Mouse (Mus musculus) gastrocnemius, postnatal 36 days (tissue): ENCODE measurements around the gene Sco2. TPM values are rescaled to one million over a fixed set of nuclear protein-coding genes. Genes with fewer than 3 reads are reported as not detected.

Experiments used
- DNase-seq, 2 experiments: peaks; one replicate each; pipeline ENCODE4 v3.0.0; 2022
- intact Hi-C: fragments of 180-260 bp; cut with DNase I; formaldehyde crosslinking; loops from one replicate; pipeline ENCODE4 v1.15.1; 2025
- total RNA-seq, 2 experiments: library from RNA; stranded (reverse); gene quantifications; 2 replicates each; pipeline ENCODE4 v1.2.3; 2021

Gene Sco2
- total RNA-seq, 2 experiments from 2014 or later: 12.0 to 19.1 TPM

DNA sequence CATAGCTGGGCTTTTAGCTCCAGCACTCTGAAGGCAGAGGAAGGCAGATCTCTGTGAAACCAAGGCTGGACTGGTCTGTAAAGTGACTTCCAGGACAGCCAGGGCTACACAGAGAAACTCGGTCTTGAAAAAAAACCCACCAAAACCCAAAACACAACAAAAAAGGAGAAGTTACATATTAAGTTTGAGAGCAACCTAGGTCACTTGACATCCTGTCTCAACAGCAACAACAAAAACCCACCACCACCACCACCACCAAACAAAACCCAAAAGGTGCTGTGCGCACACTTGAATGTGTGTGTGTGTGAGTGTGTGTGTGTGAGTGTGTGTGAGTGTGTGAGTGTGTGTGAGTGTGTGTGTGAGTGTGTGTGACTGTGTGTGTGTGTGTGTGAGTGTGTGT, 34.0 kb downstream of the Sco2 start:
- intact Hi-C loops: loop anchor here (10.0 kb wide), 1 partner anchor 195 kb away; no protein-coding TSS in a partner anchor
- DNase-seq: no peak

DNA sequence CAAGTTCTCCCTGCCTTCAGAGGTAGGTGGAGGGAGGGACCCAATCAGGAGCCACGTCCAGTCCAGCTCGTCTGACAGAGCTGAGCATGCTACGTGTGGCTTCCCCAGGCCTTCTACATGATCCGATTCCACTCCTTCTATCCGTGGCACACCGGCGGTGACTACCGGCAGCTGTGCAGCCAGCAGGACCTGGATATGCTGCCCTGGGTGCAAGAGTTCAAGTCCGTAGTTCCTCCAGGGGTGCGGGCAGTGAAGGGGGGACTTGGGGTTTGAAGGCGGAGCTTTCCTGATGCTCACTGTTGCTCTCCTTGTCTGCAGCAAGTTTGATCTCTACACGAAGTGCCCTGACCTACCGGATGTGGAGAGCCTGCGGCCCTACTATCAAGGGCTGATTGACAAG, 37.2 kb downstream of the Sco2 start:
- intact Hi-C loops: no loop called here
- no peak for DNase-seq

DNA sequence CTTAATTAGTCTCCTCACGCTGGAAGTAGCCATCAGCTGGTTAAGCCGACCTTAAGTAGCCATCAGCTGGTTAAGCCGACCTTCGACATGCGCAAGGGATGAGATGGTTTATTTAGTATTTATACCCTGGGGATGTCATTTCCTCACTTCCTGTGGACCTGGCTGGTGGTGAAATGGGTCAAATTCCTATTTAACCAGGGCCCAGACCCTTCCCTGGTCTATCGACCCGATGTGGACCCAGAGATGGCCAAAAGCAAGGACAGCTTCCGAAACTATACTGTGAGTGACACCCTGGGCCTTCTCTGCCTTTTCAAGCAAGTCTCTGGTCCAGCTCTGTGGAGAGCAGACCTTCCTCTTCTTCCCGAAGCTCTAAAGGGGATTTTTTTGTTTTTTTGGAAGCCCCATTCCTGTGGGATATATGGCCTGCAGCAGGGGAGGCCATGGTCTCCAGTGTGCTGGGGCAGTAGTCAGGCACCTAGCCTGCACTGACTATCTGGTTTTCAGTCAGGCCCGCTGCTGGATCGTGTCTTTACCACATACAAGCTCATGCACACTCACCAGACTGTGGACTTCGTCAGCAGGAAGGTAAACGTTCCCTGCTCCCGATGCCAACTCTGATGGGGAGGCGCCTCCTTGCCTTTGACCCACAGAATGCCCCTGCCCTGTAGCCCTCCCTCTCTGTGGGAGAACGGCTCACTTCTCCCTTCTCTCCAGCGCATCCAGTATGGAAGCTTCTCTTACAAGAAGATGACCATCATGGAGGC, 38.7 kb downstream of the Sco2 start:
- intact Hi-C loops: no loop called here
- no peak for DNase-seq

DNA sequence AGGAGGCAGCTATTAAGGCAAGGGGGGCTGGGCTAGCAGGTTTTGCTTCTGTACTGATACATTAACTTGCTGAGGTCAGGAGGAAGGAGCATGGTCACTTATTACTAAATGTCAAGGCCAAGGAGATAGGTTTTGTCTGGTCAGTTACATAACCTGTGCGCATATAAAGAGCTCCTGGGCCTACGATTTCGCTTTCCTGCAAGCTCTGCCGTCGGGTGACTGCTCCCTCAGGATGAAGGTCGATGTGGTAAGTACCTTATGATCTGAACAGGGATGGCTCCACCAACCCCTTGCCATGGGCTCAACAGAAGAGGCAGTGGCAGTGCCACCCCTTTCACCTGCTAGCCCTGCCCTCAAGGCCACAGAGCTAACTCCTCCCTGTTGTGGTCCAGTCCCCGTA, 39.4 kb downstream of the Sco2 start, which contains the start of gene Miox:
TSS of gene Miox (plus strand) at position 128 of the 400 bp plus-strand sequence.
- intact Hi-C loops: no loop called here
- no peak for DNase-seq

DNA sequence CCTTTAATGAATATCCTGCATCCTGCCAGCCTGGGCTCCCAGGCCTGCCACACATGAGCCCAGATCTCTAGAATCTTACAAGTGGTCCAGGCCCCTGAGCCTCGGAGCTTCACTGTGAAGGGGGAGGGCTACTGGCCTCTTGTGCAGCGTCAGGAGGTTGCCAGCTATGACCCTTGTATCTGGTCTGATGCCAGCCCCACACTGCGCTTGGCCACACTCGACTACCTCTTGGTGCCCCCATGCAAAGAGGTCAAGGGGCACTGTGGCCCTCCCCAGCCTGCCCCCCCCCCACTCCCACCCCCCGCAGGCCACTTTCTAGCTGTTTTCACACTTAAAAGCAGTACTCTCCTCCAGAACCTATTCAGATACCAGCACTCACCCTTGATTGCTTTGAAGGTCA, 47.2 kb downstream of the Sco2 start:
- no peak for DNase-seq
- intact Hi-C loops: no loop called here

DNA sequence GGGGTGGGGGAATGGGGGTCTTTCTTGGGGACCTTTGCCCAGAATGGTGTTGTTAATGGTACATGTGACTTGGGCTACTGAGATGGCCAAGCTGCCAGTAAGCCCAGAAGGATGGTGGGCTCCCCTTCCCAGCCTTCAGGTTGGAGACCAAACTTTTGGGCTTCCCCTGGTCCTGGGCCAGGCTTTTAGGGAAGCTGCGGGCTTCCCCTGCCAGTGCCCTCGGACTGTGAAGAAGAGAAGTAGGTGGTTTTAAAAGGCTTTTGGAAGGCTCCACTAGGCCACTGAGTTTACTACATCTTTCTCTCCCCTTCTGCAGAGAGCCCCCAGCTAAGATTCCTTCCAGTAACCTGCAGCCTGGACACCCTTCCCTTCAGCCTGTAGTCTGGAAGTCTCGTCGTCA, 50.0 kb downstream of the Sco2 start:
- intact Hi-C loops: no loop called here
- DNase-seq: no peak

DNA sequence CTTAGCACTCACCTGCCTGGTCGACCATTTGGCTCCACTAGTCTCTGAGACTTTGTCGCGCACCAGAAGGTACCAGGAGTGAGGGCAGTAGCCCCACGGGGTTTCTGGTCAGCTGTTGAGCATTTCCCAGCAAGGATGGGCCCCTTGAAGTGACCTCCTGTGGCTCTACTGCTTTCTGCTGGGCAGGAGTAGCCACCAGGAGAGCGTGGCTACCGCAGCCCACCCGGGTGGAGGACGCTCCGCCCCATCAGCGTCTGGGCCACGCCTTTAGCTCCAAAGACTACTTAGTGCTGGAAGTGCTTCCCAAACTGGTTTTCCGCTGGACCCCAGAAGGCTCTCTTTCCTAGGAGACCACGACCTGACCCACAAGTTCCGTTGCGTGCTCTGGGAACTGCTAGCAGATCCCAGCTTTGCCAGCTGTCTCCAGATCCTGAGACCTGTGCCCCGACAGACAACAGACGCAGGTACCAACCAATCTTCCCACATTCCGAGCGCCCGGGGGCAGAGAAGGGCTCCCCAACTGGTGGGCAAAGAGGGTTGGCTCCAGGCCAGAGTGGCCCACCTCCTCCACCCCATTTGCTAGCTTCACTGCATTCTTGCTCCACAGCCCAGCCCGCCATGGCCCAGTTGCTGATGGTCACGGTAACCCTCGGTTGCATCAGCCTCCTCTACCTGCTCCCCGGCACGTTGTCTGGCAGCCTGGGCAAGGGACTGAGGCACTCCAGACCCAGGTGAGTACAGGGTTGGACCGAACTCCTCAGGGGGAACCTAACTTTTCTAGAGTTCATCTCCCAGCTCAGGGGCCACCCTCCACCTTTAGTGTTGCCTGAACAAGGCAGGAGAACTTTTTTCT, 50.8 kb downstream of the Sco2 start, which contains the start of gene Adm2:
TSS of gene Adm2 (plus strand) at position 51 of the 853 bp plus-strand sequence.
- no peak for DNase-seq
- intact Hi-C loops: no loop called here

Other genes with a start within 250 kb of the Sco2 start
- 1 to 10 TPM; 4.9 to 6.4 TPM for gene Hdac10, start 245.1 kb downstream of the Sco2 start, total RNA-seq
- 100 to 1,000 TPM; 131 to 136 TPM for gene Mapk12, start 233.1 kb downstream of the Sco2 start, total RNA-seq
- 1 to 10 TPM in 1 of 2 experiments, under 1 TPM in 1; 0.79 to 1.1 TPM for gene Mapk11, start 224.2 kb downstream of the Sco2 start, total RNA-seq
- 1 to 10 TPM; 8.9 to 9.6 TPM for gene Plxnb2, start 193.1 kb downstream of the Sco2 start, total RNA-seq
- 1 to 10 TPM; 7.6 to 9.0 TPM for gene Dennd6b, start 177.3 kb downstream of the Sco2 start, total RNA-seq
- gene Ppp6r2, start 162.3 kb downstream of the Sco2 start, total RNA-seq: 10 to 100 TPM; 81.0 to 85.9 TPM
- 10 to 100 TPM; 62.0 to 62.1 TPM for gene Sbf1, start 58.5 kb downstream of the Sco2 start, total RNA-seq
- gene Adm2, start 51.1 kb downstream of the Sco2 start, total RNA-seq: not detected
- gene Miox, start 39.4 kb downstream of the Sco2 start, total RNA-seq: not detected
- gene Lmf2, start 18.2 kb downstream of the Sco2 start, total RNA-seq: 10 to 100 TPM; 12.0 to 12.6 TPM
- gene Ncaph2, start 18.1 kb downstream of the Sco2 start, total RNA-seq: 10 to 100 TPM; 36.7 to 43.0 TPM
- under 1 TPM; 0.35 to 0.48 TPM for gene Tymp, start 3.2 kb upstream of the Sco2 start, total RNA-seq
- under 1 TPM; 0.42 to 0.87 TPM for gene Odf3b, start 5.4 kb upstream of the Sco2 start, total RNA-seq
- gene Klhdc7b, start 11.1 kb upstream of the Sco2 start, total RNA-seq: not detected
- gene Syce3, start 36.7 kb upstream of the Sco2 start, total RNA-seq: not detected
- gene Cpt1b, start 52.0 kb upstream of the Sco2 start, total RNA-seq: 100 to 1,000 TPM; 255 to 278 TPM
- gene C730034F03Rik, start 55.7 kb upstream of the Sco2 start, total RNA-seq: under 1 TPM; 0.20 to 0.47 TPM
- gene Gm44502, start 55.9 kb upstream of the Sco2 start, total RNA-seq: 1 to 10 TPM in 1 of 2 experiments, not detected in 1; 1.5 TPM
- gene Chkb, start 56.1 kb upstream of the Sco2 start, total RNA-seq: 10 to 100 TPM; 20.8 to 30.0 TPM
- gene Mapk8ip2, start 80.1 kb upstream of the Sco2 start, total RNA-seq: under 1 TPM; 0.28 to 0.30 TPM
- 1 to 10 TPM; 3.0 to 3.8 TPM for gene Arsa, start 103.6 kb upstream of the Sco2 start, total RNA-seq
- gene Shank3, start 125.8 kb upstream of the Sco2 start, total RNA-seq: 10 to 100 TPM; 14.4 to 15.5 TPM
- under 1 TPM; 0.28 to 0.30 TPM for gene Acr, start 194.5 kb upstream of the Sco2 start, total RNA-seq
- gene Rabl2, start 218.1 kb upstream of the Sco2 start, total RNA-seq: 1 to 10 TPM; 1.8 to 3.1 TPM